Mouse (Mus musculus) naive thymus-derived CD4-positive, alpha-beta T cell, adult 2 months (primary cell): ENCODE measurements around the gene Cenpu.

Experiments
- DNase-seq: peaks from one replicate; pipeline ENCODE4 v3.0.0-alpha.2; 2011; ENCODE audit warnings: low read depth

Cenpu gene

DNA sequence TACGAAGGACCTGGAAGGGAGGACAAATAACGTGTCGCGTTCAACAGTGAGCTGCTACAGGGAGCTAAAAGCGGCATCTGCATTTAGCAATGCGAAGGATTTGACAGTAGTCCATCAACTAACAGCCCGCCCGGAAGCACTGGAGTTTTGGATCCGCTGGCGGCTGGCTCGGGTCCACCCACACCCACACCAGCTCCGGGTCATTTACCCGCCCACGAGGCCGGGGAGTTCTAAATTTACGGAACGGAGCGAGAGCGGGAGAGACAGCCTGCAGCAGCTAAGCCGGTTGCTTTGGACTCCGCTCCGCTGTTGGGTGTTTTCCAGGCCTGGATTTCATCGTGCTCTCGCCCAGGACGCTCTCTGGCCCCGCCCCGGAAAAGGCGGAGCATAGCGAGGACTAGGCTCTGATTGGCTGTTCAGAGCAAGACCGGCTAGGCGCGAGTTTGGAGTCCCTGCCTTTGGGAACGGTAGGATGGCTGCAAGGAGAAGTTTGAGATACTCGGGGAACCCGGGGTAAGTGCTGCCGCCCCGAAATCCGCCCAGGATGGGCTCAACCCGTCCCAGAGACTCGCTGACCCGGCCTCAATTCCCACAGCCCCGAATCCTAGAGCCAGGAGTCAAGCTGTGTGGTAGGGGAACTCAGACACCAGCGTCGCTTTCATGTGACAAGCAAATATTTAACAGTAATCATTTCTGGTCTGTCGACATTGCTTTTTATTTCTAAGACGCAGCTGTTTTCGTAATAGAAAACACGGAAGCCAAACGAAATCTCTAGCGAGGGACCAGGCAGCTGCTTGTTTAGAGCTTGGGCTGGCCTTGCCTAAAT lies at the start of gene Cenpu:
Cenpu (plus strand) TSS at position 414 of the 826 bp plus-strand sequence.
- peak; percentile 99 for DNase-seq

- no peak for DNase-seq
Measured at GRCm38 (mm10) chr8:46502333-46503071, 49.3 kb upstream of the Cenpu start.

DNA sequence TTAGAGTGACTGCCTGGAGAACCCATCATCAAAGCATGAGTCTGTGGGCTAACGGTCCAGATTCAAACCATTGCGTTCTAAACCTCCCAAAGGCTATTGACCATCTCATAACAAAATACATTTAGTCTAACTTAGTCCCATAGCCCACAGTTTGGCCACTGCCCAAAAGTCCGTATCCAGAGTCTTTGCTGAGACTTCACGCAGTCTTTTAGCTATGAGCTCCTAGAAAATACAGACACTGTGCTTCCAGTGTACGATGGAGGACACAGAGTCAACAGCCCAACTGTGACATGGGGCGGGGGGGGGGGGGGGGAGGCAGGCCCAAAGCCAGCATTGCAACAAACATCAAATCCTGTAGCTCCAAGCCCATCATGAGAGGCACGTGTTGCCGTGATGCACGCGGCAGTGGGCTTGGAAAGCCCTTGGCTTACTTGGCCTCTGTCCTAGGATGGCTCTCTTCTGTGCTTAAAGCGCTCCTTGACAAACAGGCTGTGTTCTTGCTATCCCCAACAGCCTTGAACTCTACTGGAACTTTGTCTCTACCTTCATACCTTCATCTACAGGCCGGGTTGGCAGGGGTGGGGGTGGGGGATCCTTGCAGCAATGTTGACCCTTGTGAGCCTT lies 48.6 kb upstream of the Cenpu start:
- no peak for DNase-seq

- no peak for DNase-seq
Measured at GRCm38 (mm10) chr8:46504196-46504595, 47.6 kb upstream of the Cenpu start.

DNA sequence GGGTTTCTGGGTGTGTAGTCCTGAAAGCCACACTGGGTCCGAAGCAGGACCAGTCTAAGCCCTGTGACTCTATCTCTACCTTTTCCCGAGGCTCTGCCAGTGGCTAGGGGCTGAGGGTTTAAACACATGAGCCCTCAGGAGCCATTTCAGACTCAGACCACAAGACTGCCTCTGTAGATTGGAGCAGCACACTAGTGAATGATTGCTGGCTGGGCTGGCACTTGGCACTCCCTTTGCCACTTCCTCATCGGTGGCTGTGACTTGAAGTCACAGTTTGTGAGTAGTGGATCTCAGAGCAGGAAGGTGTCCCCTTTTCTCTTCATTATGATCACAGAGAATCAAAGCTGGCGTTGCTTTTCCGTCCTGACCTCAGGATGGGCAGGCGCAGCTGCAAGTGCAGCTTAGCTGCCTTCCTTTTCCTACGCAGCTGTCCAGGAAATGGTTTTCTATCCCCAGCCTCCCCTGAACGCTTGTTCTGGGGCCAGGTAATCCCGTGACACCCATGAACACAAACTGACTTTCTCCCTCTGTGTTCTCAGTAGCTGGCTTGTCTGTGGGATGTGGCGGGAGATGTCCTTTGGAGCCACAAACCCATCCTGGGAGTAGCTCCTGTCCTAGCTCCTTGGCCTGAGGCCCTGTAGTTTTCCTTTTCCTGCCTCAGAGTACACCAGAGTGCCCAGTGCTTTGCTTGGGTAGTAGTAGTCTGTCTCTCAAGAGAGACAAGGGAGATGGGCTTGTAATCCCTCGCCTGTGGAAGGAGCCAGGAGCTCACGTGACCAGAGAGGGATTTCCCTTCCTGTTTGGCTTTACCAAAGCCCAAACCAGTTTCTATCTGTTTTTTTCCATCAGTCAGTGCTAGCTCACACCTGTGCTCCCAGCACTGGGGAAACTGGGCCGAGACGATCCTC lies 43.1 kb upstream of the Cenpu start:
- DNase-seq: no peak

GRCm38 (mm10) chr8:46509474-46509873 lies 42.4 kb upstream of the Cenpu start:
- DNase-seq: no peak

- no peak for DNase-seq
Measured at GRCm38 (mm10) chr8:46511336-46511735, 40.5 kb upstream of the Cenpu start.

- peak; percentile 8 for DNase-seq
Measured at GRCm38 (mm10) chr8:46512538-46512937, 39.3 kb upstream of the Cenpu start.

DNA sequence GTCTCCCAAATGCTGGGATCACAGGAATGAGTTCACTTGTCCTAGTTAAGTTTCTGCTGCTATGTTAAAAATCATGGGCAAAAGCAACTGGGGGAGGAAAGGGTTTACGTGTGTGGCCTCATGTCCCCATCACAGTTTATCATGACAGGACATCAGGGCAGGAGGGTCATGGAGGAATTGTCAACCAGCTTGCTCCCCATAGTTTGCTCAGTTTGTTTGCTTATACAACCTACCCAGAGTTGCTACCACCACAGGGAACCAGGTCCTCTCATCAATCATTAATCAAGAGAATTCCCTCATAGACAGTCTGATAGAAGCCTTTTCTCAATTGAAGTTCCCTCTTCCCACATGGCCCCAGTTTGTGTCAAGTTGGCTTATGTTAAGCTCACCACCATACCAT lies 37.8 kb upstream of the Cenpu start:
- no peak for DNase-seq

GRCm38 (mm10) chr8:46520667-46521066 lies 31.2 kb upstream of the Cenpu start:
- no peak for DNase-seq

- DNase-seq: no peak
Measured at GRCm38 (mm10) chr8:46526098-46526497, 25.7 kb upstream of the Cenpu start.

DNA sequence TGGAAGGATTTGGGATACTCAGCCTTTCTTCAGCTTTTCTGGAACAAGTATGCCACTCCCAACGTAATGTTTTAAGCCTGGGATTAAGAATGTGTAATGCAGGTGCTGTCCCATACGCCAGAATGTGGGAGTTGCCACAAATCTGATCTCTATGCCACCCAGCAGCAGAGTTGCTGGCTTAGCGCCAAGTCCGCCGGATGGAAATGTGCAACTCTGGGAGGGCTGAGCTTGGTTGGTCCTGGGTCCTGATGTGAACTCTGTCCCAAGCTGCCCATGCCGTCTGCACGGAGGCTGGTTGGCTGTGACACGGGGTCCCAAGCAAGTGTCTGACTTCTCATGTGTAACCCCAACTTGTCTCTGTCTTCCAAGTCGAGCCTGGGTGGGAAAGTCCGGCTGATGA lies 25.0 kb upstream of the Cenpu start:
- DNase-seq: no peak

GRCm38 (mm10) chr8:46529508-46529907 lies 22.3 kb upstream of the Cenpu start:
- no peak for DNase-seq

DNA sequence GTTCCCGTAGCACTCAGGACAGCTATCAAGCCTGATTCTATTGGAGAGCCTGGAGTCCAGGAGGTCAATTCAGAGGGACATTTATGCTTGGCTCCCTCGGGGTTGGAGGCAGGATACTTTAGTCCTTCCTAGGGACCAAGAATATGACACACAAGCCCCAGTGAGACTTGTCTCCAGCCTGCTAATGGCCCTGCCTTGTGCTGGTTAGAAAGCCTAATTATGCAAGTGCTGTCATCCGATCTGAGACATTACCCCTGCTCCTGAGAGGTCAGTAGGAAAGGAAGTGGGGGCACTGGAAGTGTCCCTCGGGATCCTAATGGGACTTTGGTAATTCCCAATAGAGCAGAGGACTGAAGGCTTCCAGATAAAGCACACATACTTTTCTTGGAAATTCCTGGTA lies 21.3 kb upstream of the Cenpu start:
- no peak for DNase-seq

DNA sequence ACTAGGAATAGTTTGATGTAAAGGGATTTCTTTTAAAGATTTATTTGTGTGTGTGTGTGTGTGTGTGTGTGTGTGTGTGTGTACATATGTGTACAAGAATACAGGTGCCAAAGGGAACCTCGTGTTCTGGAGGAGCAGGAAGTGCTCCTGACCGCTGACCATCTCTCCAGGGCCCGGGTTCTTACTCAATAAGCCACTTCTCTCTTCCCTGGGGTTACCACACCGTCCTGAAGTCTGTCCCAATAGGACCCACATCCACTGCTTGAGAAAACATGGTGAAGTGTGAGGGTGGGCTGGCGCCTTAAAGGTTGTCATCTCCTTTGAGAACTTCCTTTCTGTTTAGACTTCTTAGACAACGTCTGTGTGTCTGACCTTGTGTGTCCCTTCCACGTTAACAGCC lies 17.9 kb upstream of the Cenpu start:
- DNase-seq: no peak

DNA sequence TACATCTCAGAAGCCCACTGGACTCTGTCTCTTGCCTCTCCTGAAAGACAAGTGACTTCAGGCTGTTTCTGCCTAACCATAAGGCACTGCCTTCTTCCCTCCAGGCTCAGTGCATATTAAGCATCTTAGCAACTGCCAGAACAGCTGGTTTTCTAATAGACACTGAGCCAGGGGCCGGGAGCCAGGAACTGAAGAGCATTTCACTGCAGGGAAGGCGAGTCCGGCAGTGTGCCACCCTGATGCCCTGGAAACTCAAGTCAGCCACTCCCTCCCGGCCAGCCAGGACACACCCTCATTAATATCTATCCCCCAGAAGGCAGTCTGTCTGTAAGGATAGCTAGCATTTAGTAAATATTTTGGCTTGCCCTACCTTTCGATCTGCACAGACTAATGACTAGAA lies 12.1 kb upstream of the Cenpu start:
- DNase-seq: no peak

DNA sequence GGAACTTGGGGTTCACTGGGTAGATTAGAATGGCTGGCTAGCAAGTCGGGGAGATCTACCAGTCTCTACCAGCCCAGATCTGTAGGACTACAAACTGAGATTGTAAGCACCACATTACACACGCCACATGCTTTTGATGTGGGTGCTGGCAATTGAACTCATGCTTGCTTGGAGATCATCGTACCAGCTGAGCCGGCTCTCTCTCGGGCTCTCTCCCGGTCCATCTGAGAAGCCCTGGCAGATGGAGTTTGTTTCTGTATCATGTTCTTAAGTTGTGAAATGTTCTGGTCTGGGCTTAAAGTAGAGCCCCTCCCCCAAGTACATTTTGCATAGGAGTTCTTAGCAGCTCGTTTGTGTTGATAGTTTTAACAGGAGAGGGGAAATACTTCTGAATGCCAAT lies 8.6 kb upstream of the Cenpu start:
- DNase-seq: peak; percentile 80

GRCm38 (mm10) chr8:46543662-46544061 lies 8.2 kb upstream of the Cenpu start:
- DNase-seq: no peak

- no peak for DNase-seq
Measured at GRCm38 (mm10) chr8:46545854-46546253, 6.0 kb upstream of the Cenpu start.

- no peak for DNase-seq
Measured at GRCm38 (mm10) chr8:46546431-46547176, 5.2 kb upstream of the Cenpu start.

DNA sequence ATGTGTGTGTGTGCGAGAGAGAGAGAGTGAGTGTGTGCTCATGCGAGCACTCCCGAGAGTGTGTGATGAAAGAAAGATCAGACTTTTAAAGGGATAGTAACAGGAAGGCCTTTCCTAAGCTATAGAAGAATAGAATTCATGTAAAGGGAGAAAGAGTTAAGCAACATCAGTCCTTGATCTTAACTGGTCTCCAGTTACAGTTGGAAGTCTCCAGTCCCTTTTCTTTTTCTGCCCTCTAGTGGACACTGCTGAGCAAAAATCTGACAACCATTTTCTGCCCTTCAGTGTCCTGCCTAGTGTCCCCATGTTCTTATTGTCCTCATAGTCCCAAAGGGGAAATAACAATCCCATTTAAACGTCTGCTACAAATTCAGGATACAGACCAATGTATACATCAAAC lies 4.6 kb upstream of the Cenpu start:
- DNase-seq: peak; percentile 67
